Mouse (Mus musculus) lung, postnatal 0 days (tissue): Measurements from ENCODE around the gene Wbp1.

ENCODE experiments used
- CTCF ChIP-seq: IDR thresholded peaks from 2 replicates; pipeline ENCODE4 v1.5.1; 2016; ENCODE audit warnings: antibody characterized with exemption, mild to moderate bottlenecking
- EP300 ChIP-seq: IDR thresholded peaks from 2 replicates; pipeline ENCODE4 v1.6.1; 2016; ENCODE audit warnings: antibody characterized with exemption, mild to moderate bottlenecking, control low read depth

GRCm38 (mm10) chr6:83156259-83156684, 34.9 kb upstream of the Wbp1 start, which contains the start of the genes Wdr54 and 1700003E16Rik:
- no peak for TF ChIP-seq CTCF
- TF ChIP-seq EP300, result no peak
